Mouse (Mus musculus) gastrocnemius, adult 18-20 months (tissue): Measurements from ENCODE around the gene Luc7l3. TPM values are rescaled to one million over a fixed set of nuclear protein-coding genes. Genes with fewer than 3 reads are reported as not detected.
A peak's percentile ranks its signal among the peaks of the same experiment; 100 is the strongest.

Experiments
- DNase-seq: peaks from one replicate; pipeline ENCODE4 v3.0.0; 2021; ENCODE audit warnings: low spot score
- total RNA-seq, 2 experiments: library from RNA; stranded (reverse); gene quantifications; 2 replicates each; pipeline ENCODE4 v1.2.3; 2021

Luc7l3 gene
- total RNA-seq, 2 experiments from 2014 or later: 30.3 to 44.2 TPM

DNA sequence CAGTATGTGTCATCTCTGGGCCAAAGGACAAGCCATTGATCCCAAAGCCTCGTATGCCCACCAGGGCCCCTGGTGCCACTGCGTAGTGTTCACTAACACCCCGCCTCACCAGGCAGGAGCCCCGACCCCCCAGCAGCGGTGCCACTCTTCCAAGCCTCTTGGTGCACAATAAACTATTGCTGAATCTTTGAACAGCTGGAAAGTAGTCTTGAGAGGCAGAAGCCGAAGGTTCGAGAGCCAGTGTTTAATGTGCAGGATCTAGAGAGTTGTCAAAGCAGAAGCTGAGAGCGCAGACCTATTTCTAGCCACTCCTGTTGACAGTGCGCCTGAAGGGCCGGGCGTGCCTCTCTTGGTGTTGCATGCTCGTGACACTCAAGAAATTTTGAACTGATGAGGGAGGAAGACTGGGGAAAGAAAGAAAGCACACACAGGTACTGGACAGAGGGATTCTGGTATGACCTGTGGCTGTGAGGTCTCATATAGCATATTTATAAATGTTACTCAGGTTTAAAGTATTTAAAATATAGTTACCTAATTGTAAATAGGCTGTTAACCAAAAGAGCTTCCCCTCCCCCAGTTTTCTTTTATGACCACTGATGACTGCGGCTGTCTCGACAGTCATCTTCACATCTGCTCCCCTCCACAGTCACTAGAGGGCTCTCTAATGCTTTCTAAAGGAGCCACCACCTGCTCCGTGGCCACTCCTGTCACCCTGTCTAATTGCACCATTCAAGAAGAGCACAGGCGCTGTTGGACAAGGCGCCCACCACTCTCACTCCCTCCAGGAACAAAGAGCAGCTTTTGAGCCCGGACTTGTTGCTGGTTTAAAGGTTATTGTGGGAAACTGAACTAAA lies 18.2 kb upstream of the Luc7l3 start:
- peak; percentile 37 for DNase-seq

DNA sequence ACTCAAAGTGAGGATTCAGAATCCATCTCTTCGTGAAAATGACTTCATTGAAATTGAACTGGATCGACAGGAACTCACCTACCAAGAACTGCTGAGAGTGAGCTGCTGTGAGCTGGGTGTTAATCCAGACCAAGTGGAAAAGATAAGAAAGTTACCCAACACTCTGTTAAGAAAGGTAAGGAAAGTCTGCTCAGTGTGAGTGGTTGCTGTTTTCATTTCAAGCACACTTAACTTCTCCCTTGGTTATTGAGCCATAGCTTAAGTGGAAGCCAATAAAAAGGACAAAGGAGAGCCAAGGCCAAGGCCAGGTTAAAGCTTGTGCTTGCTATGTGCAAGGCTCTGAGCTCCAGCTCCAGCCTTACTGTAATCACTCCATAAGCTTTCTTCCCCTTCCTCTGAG lies 16.6 kb upstream of the Luc7l3 start:
- DNase-seq: no peak

DNA sequence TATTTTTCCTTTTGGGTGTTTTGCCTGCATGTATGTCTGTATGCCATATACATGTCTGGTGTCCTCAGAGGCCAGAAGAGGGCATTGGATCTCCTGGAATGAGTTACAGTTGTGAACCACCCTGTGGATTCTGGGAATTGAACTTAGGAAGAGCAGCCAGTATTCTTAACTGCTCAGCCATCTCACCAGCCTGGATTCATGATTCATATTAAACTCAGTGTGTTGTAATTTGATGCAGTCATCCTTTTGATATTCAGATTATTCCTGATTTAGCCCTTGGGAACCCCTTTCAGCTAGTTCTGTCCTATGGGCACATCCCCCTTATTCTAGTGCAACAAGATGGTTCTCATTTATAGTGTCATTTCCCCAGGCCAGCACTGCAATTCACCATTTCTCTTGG lies 14.8 kb upstream of the Luc7l3 start:
- no peak for DNase-seq

DNA sequence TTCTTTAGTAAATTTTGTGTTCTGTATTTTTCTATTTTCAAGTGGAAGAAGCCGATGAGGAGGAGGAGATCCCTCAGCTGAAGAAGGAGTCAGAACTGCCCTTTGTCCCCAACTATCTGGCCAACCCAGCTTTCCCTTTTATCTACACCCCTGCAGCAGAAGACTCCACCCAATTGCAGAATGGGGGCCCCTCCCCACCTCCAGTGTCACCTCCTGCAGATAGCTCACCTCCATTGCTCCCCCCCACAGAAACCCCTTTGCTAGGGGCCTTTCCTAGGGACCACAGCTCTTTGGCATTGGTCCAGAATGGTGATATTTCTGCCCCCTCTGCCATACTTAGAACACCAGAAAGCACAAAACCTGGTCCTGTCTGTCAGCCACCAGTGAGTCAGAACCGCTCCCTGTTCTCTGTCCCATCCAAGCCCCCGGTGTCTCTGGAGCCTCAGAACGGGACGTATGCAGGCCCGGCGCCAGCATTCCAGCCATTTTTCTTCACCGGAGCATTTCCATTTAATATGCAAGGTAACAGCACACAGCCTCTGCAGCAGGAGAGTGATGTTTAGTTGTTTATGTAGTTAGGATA lies 12.7 kb upstream of the Luc7l3 start:
- no peak for DNase-seq

DNA sequence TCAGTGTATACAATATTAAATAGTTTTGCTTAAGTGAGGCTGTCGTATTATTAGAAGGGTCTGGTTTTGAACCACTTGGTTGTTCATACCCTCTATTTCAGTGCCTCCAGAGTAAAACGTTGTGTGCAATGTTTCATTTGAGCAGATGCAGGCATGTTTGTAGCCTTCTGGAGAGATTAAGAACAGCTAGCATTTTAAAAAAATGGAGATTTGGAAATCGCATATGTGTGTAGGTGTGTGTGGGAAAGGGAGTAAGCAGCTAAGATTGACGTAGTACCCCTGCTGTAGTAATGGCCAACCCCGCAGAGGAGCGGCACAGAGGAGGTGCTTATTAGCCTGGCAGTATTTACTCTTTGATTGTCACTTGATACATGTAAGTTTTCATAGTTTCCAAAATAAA lies 10.9 kb upstream of the Luc7l3 start:
- no peak for DNase-seq

DNA sequence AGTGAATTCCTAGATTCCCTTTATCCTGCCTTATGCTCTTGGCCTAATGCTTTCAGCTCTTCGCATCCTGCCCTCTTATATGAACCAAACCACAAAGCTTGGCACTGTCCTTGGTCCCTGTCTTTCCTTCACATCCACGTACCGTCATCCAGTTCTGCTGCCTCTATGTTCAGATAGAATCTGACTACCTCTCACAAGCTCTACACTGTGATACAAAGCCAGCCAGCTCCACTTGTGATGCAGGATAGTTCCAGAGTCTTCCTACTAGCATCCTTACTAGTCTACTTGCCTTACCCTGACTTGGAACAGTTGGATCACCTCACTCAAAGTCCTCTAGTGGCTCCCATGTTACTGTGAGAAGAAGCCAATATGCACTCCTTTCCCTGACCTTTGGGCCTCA lies 8.4 kb upstream of the Luc7l3 start:
- no peak for DNase-seq

DNA sequence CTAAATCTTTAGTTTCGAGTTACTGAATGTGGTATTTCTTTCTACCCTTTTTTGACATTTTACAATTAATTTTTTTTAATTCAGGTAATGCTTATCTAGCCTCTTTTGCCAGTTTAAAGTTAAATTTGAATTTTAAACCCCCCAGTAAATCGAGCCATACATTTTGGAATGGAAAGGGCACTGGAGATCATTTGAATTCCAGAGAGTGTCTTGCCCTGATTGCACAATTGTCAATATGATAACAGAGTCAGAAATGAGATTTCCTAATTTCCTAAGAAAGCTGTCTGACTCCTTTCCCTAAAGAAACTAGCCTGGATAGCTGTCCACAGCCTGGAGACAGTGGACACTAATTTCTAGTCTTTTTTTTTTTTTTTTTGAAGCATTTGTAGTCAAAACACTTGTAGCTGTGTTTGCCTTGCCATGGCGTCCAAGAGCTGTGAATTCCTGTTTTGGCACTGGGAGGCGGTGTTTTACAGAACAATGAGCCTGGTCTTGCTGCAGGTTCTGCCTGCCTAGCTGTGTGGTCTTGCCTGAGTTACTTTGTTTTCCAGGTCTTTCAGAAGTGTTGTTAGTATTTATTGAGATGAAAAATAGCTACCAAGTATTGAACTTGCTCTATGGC lies 7.6 kb upstream of the Luc7l3 start:
- DNase-seq: peak; percentile 39

DNA sequence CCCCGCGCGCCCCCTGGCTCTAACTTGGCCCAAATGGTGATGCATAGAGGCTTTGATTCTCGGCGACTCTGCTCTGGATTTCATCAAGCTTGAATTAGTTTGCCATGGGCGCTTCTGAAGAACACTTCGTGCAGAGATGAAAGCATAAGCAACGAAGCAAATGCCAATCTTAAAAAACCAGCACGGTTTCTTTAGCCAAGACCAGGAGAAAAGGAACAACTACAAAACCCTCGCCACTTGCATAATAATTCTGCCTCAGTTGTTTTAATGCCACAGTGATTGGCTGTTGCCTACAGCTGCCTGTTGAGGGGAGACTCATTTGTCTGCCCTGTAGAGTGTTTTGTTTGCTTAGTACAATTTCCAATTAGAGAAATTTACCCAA lies 6.8 kb upstream of the Luc7l3 start:
- no peak for DNase-seq

DNA sequence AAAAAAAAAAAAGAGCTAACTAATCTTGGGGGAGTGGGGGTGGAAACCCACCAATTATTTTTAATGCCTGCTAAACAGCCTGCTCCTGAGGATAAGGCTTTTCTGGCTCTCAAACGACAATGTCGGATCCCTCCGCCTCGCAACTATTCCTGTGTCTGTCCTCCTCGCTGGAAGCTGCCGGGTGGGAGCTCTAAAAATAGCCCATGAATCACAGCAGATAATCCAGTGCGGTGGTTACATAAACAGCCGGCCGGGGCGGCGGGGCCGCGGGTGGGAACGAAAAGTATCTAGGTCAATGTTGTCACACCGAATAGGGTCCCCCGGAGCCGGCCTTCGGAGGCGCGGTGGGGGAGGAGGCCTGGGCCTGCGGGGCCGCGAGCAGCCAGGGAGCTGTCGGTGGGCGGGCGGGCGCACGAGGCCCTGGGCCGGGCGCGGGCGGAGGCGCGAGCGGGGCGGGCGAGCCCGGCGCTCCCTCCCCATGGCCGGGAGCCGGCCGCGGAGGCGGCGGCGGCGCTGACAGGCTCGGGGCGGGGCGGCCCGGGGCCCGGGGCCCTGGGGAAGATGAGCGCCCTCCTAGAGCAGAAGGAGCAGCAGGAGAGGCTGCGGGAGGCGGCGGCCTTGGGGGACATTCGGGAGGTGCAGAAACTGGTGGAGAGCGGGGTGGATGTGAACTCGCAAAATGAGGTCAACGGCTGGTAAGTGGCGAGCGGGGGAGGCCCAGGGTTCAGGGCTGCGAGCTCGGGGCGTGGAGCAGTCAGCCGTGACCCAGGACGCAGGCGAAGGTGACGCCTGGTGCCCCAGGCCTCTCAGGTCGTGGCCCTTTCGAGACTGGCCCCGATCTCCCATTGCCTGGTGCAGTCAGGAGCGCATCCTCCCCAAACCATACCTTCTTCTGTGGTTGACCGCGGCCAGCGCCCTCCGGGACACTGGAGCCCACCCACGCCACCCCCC lies 6.2 kb upstream of the Luc7l3 start, which contains the start of gene Ankrd40:
Gene Ankrd40 (plus strand): TSS at position 309 of the 951 bp plus-strand sequence.
- peak; percentile 97 for DNase-seq

DNA sequence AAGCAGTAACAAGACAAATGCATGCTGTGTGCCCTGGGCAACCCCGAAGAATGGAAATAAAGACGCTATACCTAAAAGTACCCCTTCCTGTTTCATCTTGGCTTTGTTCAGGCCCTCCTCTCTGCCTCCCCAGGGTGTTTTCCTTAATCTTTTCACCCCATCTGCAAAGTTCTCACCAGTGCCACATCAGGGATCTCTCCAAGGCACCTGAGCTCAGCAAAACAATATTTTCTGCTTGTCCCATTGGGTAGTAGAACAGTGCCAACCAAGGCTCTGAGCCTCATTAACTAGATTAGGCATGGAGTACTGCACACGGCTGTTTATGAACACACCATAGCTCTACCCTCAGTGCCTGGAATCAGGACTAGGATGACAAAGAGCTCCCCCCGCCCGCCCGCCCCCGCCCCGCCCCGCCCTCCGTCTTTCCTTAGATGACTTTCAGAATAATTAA lies 5.2 kb upstream of the Luc7l3 start:
- peak; percentile 11 for DNase-seq

DNA sequence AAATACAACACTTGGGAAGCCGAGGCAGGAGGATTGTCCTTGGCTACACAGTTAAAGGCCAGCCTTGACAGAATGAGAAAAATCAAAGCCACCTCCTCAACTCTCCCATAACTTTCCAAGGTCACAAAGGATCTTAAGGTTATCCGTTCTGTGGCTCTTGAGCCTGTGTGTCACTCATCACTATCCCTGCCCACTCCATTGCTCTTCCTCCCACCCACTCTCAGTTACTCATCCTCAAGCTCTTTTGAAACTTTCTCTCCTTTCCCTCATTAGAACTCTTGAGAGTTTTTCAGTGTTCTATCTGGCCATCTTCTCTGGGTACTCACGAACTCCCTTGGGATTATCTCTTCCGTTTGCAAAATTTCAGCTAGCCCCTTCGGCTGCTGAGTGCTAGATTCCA lies 2.8 kb upstream of the Luc7l3 start:
- DNase-seq: no peak

DNA sequence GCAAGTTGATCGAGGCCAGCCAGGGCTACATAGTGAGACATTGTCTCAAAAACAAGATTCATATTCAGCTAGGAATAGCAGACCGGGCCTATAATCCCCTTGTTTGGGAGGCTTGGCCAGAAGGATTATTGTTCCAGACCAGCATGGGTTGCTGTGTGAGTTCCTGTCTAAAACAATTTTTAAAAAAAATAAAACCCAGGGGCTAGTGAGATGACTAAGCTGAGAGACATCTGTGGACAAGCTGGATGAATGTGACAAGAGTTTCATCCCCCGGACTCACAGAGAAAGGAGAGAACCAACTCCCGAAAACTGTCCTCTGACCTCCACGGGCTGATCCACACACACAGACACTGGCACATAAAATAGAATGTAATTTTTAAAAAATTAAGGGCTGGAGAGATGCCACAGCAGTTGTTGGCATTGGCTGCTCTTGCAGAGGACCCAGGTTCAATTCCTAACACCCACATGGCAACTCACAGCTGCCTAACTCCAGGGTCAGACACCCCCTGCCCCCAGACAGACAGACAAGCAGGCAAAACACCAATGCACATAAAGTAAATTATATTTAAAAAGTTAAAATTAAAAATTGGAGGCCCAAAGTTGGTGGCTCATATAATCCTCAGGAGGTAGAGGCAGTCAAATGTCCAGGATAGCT lies 1.6 kb upstream of the Luc7l3 start:
- DNase-seq: no peak

DNA sequence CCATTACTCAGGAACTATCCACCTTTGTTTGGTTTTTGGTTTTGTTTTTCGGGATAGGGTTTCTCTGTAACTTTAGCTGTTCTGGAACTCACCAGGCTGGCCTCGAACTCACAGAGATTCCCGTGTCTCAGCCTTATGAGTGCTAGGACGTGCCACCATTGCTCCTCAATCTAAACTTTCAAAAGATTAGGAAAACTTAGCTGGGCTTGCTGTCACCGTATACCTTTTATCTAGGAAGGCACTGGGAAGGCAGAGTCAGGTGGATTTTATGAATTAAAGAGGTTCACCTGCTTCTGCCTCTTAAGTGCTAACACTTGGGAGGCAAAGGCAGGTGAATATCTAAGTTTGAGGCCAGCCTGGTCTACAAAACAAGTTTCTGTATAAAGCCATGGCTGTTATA lies 848 bp upstream of the Luc7l3 start:
- no peak for DNase-seq

DNA sequence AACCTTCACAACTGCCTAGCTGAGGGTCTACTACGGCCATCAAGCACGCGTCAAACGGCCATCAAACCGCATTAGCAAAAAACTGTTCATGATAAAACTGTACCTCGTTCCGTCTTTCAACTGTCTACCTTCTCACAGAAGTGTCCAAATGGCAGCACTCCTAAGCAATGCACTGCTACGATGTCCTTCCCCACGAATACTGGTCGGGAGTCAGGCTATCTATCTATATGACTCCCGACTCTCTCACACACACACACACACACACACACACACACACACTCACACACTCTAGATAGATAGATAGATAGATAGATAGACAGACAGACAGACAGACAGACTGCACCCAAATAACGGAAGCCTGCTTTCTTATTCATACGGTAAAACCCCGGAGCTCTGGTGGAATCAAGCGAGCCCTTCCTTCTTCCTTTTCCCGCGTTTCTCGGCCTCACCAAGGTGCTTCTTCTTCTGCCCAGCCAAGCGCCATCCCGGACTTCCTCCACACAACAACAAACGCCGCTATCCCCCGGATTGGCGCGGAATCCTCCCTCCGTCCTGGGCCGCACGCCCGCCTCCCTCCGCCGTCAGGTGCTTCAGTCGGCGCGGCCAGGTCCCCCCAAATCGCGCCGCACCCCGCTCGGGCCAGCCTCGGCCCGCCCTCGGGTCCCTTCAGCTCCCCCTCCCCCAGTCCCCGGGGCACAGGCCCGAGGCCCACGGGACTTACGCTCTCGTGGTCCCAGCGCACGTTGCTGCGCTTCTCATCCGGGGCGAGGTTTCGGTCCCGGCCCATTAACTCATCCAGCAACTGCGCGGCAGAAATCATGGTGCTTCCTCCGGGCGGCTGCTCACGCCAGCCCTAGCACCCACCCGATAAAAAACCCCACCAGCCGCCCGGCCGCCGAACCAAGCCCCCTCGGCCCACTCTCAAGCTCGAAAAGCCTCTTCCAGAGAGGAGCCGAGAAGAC lies 538 bp downstream of the Luc7l3 start:
- DNase-seq: no peak

DNA sequence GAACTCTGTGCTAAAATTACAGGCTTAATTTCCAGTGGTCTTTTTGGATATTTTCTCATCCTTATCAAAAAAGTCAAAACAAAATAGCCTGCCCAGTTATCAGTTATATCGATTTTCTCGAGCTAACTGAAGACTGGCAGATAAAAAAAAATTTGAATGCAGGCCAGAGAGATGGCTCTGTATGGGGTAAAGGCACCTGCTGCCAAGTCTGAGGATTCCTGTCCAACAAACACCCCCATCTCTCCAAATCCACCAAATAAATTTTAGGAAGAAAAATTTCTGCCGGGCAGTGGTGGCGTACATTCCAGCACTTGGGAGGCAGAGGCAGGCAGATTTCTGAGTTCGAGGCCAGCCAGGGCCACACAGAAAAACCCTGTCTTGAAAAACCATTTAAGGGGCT lies 3.7 kb downstream of the Luc7l3 start:
- DNase-seq: no peak

DNA sequence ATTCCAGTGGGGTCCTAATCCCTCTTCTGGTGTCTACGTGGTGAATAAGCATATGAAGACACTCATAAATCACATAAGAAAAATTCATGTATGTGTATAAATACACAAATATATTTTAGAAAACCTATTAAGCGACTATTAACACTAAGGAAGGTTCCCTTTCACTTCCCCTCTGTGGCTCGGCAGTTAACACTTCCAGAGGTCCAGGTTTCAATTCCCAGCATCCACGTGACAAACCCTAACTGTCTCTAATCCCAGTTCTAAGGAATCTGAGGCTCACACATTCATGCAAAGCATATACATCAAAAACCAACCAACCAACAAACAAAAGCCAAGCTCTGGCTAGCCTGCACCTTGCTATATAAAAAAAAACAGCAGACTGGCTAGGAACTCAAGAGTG lies 4.3 kb downstream of the Luc7l3 start:
- DNase-seq: no peak

DNA sequence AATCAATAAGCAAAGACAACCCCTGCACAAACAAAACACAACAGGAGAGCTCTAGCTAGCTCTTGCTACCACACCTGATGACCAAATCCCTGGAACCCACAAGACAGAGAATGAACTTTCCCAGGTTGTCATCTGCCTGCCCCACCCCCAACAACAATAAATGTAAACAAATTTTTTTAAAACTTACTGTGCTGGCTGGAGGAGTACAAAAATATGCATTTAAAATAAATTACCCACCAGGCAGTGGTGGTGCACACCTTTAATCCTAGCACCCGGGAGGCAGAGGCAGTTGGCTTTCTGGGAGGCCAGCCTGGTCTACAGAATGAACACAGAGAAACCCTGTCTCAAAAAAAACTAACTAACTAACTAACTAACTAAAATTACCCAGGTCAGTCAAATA lies 4.8 kb downstream of the Luc7l3 start:
- DNase-seq: no peak

DNA sequence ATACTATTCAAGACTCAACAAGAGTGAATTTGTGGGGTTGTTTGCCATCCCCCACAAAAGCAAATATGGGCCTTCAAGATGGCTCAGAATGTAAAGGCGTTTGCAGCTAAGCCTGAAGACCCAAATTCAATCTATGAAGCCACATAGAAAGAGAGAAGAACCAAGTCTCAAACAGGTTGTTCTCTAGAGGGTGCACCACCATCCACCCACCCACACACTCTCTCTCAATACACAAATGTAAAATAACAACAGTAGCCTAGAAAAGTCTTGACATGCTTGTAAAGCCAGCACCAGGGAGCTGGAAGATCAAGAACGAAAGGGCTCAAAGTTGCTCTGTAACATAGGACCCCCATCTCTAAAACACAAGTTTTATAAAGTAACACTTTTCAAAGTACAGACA lies 5.3 kb downstream of the Luc7l3 start:
- no peak for DNase-seq

DNA sequence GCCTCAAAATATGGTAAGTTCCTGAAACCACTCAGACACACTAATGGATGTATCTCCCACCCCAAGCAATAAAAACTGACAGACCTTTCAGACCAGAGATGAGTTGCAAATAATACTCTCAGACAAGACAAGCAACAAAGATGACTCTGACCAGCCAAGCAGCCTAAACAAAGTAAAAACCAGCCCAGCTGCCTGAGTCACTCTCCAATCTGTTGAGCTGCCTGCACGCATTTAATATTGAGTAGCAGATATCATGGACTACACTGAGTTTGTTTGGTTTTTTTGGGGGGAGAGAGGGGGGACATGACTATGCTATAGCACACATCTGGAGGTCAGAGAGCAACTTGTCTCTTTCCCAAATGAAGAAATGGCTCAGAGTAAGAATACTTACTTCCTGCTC lies 6.5 kb downstream of the Luc7l3 start:
- no peak for DNase-seq

DNA sequence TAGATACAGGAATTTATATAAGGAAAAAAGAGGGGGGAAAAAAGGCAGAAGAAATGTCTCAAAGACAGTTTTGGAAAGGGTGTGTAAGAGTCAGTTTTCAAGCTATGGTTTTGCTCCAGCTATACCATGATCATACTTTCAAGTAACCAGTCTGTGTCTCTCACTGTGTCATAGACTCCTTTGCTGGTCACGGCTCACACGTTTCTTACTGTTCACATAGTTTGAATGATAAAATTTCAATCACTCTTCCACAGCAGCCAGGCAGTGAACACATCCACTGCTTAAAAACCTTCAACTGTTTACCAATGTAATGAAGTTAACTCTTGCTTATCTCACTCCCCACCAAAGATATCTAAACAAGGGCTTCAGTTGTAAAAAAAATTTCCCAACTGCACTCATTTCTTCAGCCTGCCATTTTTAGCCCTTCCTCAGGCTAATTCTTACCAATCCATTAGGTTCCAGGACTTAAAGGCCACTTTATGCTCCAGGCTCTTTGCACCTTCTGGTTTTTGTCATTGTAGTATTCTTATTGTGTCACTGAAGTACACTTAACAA lies 7.6 kb downstream of the Luc7l3 start:
- no peak for DNase-seq
